Mouse (Mus musculus): ENCODE measurements around the gene Aamp. TPM values are rescaled to one million over a fixed set of nuclear protein-coding genes. Genes with fewer than 3 reads are reported as not detected.

Aamp gene
- polyA plus RNA-seq, 1 experiment from 2014 or later, result 130 TPM

GRCm38 (mm10) chr1:74321396-74321795, 36.9 kb upstream of the Aamp start:
- Histone ChIP-seq H3K9me3 (ENCODE audit: control insufficient read depth) (no peaks in the 10 kb centered on the region), H3K27ac (ENCODE audit: low read depth, low read length) (no peak overlapping the region), H3K9ac (ENCODE audit: low read depth, low read length) (no peak overlapping the region), H3K27me3 (replicated peaks; ENCODE audit: control insufficient read depth, insufficient read depth, low read length) (no peaks in the 10 kb centered on the region), H3K4me1 (replicated peaks; ENCODE audit: control insufficient read depth, insufficient read depth, low read length) (no peaks in the 10 kb centered on the region), H3K4me2 (replicated peaks; ENCODE audit: low read depth) (no peak overlapping the region), H3K4me3 (ENCODE audit: low read depth, low read length) (no peak overlapping the region), H3K36me3 (ENCODE audit: control insufficient read depth, insufficient read depth) (no peaks in the 10 kb centered on the region)
- WGBS, result 54% methylated on average over 3 of the region's 3 CpGs
- no peak for ATAC-seq
- no peak for TF ChIP-seq CTCF (IDR thresholded peaks at IDR 0.05; ENCODE audit: low read depth)

- H3K9me3 ChIP-seq (ENCODE audit: control insufficient read depth), result no peaks in the 10 kb centered on the region
- H3K36me3 ChIP-seq (ENCODE audit: control insufficient read depth, insufficient read depth), result no peaks in the 10 kb centered on the region
- no peak overlapping the region for H3K4me3 ChIP-seq (ENCODE audit: low read depth, low read length)
- ATAC-seq, result no peak
- no peak for TF ChIP-seq CTCF (IDR thresholded peaks at IDR 0.05; ENCODE audit: low read depth)
- H3K4me2 ChIP-seq (replicated peaks; ENCODE audit: low read depth), result no peak overlapping the region
- H3K27ac ChIP-seq (ENCODE audit: low read depth, low read length), result no peak overlapping the region
- WGBS, result 48% methylated on average over 3 of the region's 3 CpGs
- no peaks in the 10 kb centered on the region for H3K27me3 ChIP-seq (replicated peaks; ENCODE audit: control insufficient read depth, insufficient read depth, low read length)
- no peak overlapping the region for H3K9ac ChIP-seq (ENCODE audit: low read depth, low read length)
- H3K4me1 ChIP-seq (replicated peaks; ENCODE audit: control insufficient read depth, insufficient read depth, low read length), result no peaks in the 10 kb centered on the region
These were observed 34.2 kb upstream of the Aamp start for GRCm38 (mm10) chr1:74318711-74319110.

GRCm38 (mm10) chr1:74316114-74316827, 31.7 kb upstream of the Aamp start:
- Histone ChIP-seq H3K4me2 (replicated peaks; ENCODE audit: low read depth) (no peak overlapping the region), H3K9ac (ENCODE audit: low read depth, low read length) (no peak overlapping the region), H3K4me3 (ENCODE audit: low read depth, low read length) (no peak overlapping the region), H3K27ac (ENCODE audit: low read depth, low read length) (no peak overlapping the region), H3K27me3 (replicated peaks; ENCODE audit: control insufficient read depth, insufficient read depth, low read length) (no peaks in the 10 kb centered on the region), H3K36me3 (ENCODE audit: control insufficient read depth, insufficient read depth) (no peaks in the 10 kb centered on the region), H3K4me1 (replicated peaks; ENCODE audit: control insufficient read depth, insufficient read depth, low read length) (no peaks in the 10 kb centered on the region), H3K9me3 (ENCODE audit: control insufficient read depth) (no peaks in the 10 kb centered on the region)
- 82% methylated on average over 4 of the region's 4 CpGs for WGBS
- no peak for ATAC-seq
- no peak for TF ChIP-seq CTCF (IDR thresholded peaks at IDR 0.05; ENCODE audit: low read depth)

GRCm38 (mm10) chr1:74314796-74315195, 30.3 kb upstream of the Aamp start:
- no peaks in the 10 kb centered on the region for H3K36me3 ChIP-seq (ENCODE audit: control insufficient read depth, insufficient read depth)
- no peaks in the 10 kb centered on the region for H3K9me3 ChIP-seq (ENCODE audit: control insufficient read depth)
- no peak overlapping the region for H3K4me3 ChIP-seq (ENCODE audit: low read depth, low read length)
- H3K4me1 ChIP-seq (replicated peaks; ENCODE audit: control insufficient read depth, insufficient read depth, low read length), result 0 out of 2 replicates have a peak, but pooled peaks cover 2% of the 10 kb centered on the region
- H3K27ac ChIP-seq (ENCODE audit: low read depth, low read length), result no peak overlapping the region
- ATAC-seq, result no peak
- no peak for TF ChIP-seq CTCF (IDR thresholded peaks at IDR 0.05; ENCODE audit: low read depth)
- H3K27me3 ChIP-seq (replicated peaks; ENCODE audit: control insufficient read depth, insufficient read depth, low read length), result no peaks in the 10 kb centered on the region
- H3K9ac ChIP-seq (ENCODE audit: low read depth, low read length), result no peak overlapping the region
- H3K4me2 ChIP-seq (replicated peaks; ENCODE audit: low read depth), result no peak overlapping the region
- 82% methylated on average over 3 of the region's 3 CpGs for WGBS

GRCm38 (mm10) chr1:74313049-74313692, 28.6 kb upstream of the Aamp start:
- no peak overlapping the region for H3K4me2 ChIP-seq (replicated peaks; ENCODE audit: low read depth)
- H3K4me1 ChIP-seq (replicated peaks; ENCODE audit: control insufficient read depth, insufficient read depth, low read length), result 0 out of 2 replicates have a peak, but pooled peaks cover 3% of the 10 kb centered on the region
- H3K36me3 ChIP-seq (ENCODE audit: control insufficient read depth, insufficient read depth), result no peaks in the 10 kb centered on the region
- peak; percentile 97 for TF ChIP-seq CTCF (IDR thresholded peaks at IDR 0.05; ENCODE audit: low read depth)
- ATAC-seq, result peak; percentile 32
- no peaks in the 10 kb centered on the region for H3K9me3 ChIP-seq (ENCODE audit: control insufficient read depth)
- H3K4me3 ChIP-seq (ENCODE audit: low read depth, low read length), result no peak overlapping the region
- 0% methylated on average over 3 of the region's 3 CpGs for whole genome bisulfite sequencing
- H3K27me3 ChIP-seq (replicated peaks; ENCODE audit: control insufficient read depth, insufficient read depth, low read length), result no peaks in the 10 kb centered on the region
- no peak overlapping the region for H3K27ac ChIP-seq (ENCODE audit: low read depth, low read length)
- no peak overlapping the region for H3K9ac ChIP-seq (ENCODE audit: low read depth, low read length)

GRCm38 (mm10) chr1:74309767-74310166, 25.2 kb upstream of the Aamp start:
- no peaks in the 10 kb centered on the region for H3K9me3 ChIP-seq (ENCODE audit: control insufficient read depth)
- H3K27me3 ChIP-seq (replicated peaks; ENCODE audit: control insufficient read depth, insufficient read depth, low read length), result no peaks in the 10 kb centered on the region
- H3K4me3 ChIP-seq (ENCODE audit: low read depth, low read length), result no peak overlapping the region
- H3K9ac ChIP-seq (ENCODE audit: low read depth, low read length), result no peak overlapping the region
- H3K36me3 ChIP-seq (ENCODE audit: control insufficient read depth, insufficient read depth), result no peaks in the 10 kb centered on the region
- H3K4me1 ChIP-seq (replicated peaks; ENCODE audit: control insufficient read depth, insufficient read depth, low read length), result 0 out of 2 replicates have a peak, but pooled peaks cover 3% of the 10 kb centered on the region
- no peak overlapping the region for H3K4me2 ChIP-seq (replicated peaks; ENCODE audit: low read depth)
- no peak for ATAC-seq
- no peak for TF ChIP-seq CTCF (IDR thresholded peaks at IDR 0.05; ENCODE audit: low read depth)
- 18% methylated on average over 3 of the region's 3 CpGs for WGBS
- no peak overlapping the region for H3K27ac ChIP-seq (ENCODE audit: low read depth, low read length)
